Mouse (Mus musculus): ENCODE measurements around the gene Olfr643.
"Not testable (repeated sequence)": the region's sequence is repeated elsewhere in the genome, so short reads cannot be mapped to it uniquely, and the experiment has no call there.

The Olfr643 gene

DNA sequence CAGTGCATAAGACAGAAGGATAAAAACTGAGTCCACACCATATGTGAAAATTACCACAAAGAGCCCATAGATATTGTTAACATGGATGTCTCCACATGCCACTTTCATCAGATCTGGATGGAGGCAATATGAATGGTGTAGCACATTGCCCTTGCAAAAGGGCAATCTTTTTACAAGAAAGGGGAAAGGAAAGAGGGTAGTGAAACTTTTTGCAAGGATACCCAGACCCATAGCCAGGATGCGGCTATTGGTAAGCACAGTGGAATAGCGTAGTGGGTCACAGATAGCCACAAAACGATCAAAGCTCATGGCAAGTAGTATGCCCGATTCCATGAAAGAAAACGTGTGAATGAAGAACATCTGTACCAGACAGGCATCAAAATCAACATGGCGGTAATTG is 115.6 kb downstream of the Olfr643 start:
- no peak for DNase-seq (ENCODE audit: extremely low spot score, low read depth, low spot score)

DNA sequence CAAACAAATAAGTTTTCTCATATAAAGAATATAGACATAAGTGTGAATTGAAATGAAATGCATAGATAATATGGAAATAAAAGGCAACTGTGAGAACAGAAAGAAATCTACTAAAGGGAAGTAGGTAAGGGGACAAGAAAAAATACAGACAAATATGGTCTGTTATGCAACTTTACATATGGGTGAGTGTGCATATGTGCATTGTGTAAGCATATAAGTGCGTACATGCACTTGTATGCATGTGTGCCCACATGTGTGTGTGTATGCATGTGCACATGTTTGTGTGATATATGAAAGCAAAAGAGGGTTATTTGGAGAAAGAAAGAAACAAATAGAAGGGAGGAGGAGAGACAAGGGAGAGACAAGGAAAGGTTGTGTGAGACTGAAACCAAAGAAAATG is 118.3 kb downstream of the Olfr643 start:
- no peak for DNase-seq (ENCODE audit: extremely low spot score, low read depth, low spot score)

DNA sequence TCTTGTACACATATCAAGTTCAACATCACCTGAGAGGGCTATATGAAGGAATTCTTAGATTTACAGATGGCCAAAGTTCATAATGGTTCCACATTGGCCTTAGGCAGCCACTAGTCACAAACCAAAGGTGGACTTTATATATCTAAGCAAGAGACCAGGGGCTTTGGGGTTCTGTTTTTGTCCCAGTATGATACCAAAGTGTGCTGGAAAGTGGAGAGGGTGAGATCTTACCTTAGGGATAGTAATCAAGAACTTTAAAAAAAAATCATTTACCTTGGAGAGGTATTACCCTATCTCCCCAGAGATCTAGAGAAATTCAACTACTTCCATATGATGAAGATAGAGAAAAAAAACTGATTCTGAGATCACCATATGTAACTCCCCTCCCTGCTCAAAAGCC is 120.0 kb downstream of the Olfr643 start, which contains the start of gene Olfr639:
Gene Olfr639 (minus strand): TSS at position 101 of the 400 bp plus-strand sequence.
- no peak for DNase-seq (ENCODE audit: extremely low spot score, low read depth, low spot score)

DNA sequence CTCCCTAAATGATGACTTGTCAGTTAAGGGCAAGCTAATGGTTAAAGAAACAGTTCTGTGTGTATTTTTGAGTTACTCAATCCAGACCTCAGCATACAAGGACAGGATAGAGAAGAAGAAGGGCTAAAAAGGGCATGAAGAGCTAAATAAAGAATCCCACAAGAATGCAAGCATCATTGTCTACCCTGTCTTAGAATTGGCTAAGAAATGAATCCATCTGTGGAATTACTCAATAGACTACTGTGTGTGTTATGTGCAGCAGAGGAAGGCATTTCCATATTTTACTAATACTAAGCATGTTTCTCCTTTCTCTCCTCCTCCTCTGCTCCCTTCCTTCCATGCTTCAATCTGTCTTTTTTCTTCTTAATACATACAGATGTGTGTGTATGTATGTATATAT is 138.1 kb downstream of the Olfr643 start:
- DNase-seq (ENCODE audit: extremely low spot score, low read depth, low spot score), result no peak

DNA sequence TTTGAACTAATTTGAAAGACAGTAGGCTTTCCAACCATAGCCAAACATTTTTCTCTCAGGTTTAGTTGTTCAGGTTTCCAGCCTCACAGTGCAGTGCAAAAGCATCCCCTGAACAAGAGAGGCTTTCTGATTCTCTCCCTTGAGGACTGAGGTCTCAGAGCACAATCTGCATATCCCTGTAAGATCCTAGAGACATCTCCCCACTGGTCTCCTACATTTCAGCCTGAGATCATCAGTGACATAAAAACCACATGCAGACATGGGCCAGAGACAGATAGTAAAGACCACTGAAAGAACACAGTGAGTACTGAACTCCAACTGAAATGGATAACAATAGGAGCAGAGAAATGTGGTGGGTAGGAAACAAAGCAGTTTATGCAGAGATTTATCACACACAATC is 138.8 kb downstream of the Olfr643 start, which contains the start of gene Olfr638:
Gene Olfr638 (plus strand): TSS at position 301 of the 400 bp plus-strand sequence.
- no peak for DNase-seq (ENCODE audit: extremely low spot score, low read depth, low spot score)

DNA sequence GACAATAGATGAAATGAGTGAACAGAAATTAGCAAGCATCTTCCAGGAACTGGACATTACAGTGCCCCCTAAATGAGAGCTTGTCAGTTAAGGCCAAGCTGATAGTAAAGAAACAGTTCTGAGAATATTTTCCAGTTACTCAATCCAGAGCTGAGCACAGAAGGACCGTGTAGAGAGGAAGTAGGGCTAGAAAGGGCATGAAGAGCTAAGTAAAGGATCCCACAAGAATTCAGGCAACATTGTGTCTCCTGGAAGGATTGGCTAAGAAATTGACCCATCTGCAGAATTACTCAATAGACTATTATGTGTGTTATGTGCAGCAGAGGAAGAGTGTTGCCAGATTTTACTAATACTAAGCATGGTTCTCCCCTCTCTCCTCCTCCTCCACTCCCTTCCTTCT is 165.4 kb downstream of the Olfr643 start:
- DNase-seq (ENCODE audit: extremely low spot score, low read depth, low spot score), result no peak

DNA sequence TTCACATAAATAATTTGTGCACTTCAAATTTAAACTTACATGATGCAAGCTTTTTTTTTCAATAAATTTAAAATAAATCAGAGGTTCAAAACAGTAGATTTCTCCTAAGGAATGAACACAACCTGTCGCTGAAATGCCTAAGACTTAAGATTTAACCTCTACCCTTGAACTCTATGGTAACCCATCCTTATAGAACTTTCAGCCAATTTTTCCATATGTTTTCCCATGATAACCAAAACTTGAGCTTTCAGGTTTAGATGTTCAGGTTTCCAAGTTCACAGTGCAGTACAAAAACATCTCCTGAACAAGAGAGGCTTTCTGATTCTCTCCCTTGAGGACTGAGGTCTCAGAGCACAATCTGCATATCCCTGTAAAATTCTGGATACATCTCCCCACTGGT is 166.4 kb downstream of the Olfr643 start, which contains the start of gene Olfr635:
Gene Olfr635 (plus strand): TSS at position 301 of the 400 bp plus-strand sequence.
- DNase-seq (ENCODE audit: extremely low spot score, low read depth, low spot score), result no peak

DNA sequence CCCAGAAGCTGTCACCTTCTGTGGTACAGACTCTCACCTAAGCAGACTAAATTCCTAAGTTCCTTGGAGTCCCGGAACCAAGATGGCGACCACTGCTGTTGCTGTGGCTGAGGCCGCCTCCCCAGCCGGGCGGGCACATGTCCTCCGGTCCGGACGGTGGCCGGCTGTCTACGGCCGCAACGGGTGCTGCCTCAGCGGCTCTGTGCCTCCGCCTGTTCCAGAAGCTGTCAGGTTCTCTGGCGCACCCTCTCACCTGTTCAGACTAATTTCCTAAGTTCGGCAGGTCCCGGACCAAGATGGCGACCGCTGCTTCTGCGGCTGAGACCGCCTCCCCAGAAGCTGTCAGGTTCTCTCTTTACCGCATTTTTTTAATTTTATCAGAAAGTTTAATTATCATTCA is 170.3 kb downstream of the Olfr643 start:
- not testable (repeated sequence) for DNase-seq (ENCODE audit: extremely low spot score, low read depth, low spot score)

Measured in hindlimb bud, embryonic 11.5 days (tissue).